Mouse (Mus musculus) kidney, embryonic 14.5 days (tissue): ENCODE measurements around the gene Gbp8. TPM values are rescaled to one million over a fixed set of nuclear protein-coding genes. Genes with fewer than 3 reads are reported as not detected.

Experiments used
- ATAC-seq: fragments of 200-750 bp; cut with Nextera tagmentation; 2 replicates; pipeline ENCODE4 v1.8.0; 2017; ENCODE audit warnings: moderate number of reproducible peaks, mild to moderate bottlenecking, moderate TSS enrichment, moderate library complexity; ENCODE audit not compliant: low FRiP score, low TSS enrichment
- H3K27ac ChIP-seq: fragments of 300-500 bp; sonication (generic); 2 replicates; pipeline ENCODE4 v1.5.1; 2014; ENCODE audit warnings: low read depth, mild to moderate bottlenecking, low read length, moderate library complexity, mixed read lengths
- H3K27me3 ChIP-seq: fragments of 300-500 bp; sonication (generic); 2 replicates; pipeline ENCODE4 v1.6.1; 2014; ENCODE audit warnings: mild to moderate bottlenecking, low read length; ENCODE audit not compliant: control insufficient read depth, insufficient read depth
- H3K36me3 ChIP-seq: fragments of 300-500 bp; sonication (generic); 2 replicates; pipeline ENCODE4 v1.6.1; 2014; ENCODE audit warnings: low read length, mixed read lengths; ENCODE audit not compliant: control insufficient read depth, insufficient read depth
- H3K4me1 ChIP-seq: fragments of 300-500 bp; sonication (generic); 2 replicates; pipeline ENCODE4 v1.6.1; 2014; ENCODE audit warnings: low read length, mixed read lengths; ENCODE audit not compliant: control insufficient read depth, insufficient read depth
- H3K4me2 ChIP-seq: fragments of 300-500 bp; sonication (generic); replicated peaks from 2 replicates; pipeline ENCODE4 v1.6.1; 2014; ENCODE audit warnings: low read depth, mild to moderate bottlenecking, low read length
- H3K4me3 ChIP-seq: fragments of 300-500 bp; sonication (generic); 2 replicates; pipeline ENCODE4 v1.5.1; 2014; ENCODE audit warnings: mild to moderate bottlenecking, low read length
- H3K9ac ChIP-seq: fragments of 300-500 bp; sonication (generic); 2 replicates; pipeline ENCODE4 v1.6.1; 2014; ENCODE audit warnings: low read depth, mild to moderate bottlenecking, low read length, moderate library complexity
- H3K9me3 ChIP-seq: fragments of 300-500 bp; sonication (generic); 2 replicates; pipeline ENCODE4 v1.6.1; 2016; ENCODE audit warnings: low read length; ENCODE audit not compliant: control insufficient read depth
- WGBS: fragments of 180-500 bp; shearing (Covaris S2); extraction: QIAGEN DNeasy Blood & Tissue Kit; methylation state at CpG from one replicate; pipeline ENCODE4 v1.1.7; 2014; 5-methylcytosine and 5-hydroxymethylcytosine counted together
- polyA plus RNA-seq: library from polyadenylated mRNA; unstranded; fragments of >200 nt; fragmentation: Nextera tagmentation; extraction: Ambion mirVana; gene quantifications from 2 replicates; pipeline ENCODE4 v1.2.1, GENCODE M21; 2014

Gene Gbp8
- polyA plus RNA-seq, 1 experiment from 2014 or later, result 0.39 TPM

GRCm38 (mm10) chr5:105011570-105011969, 127.8 kb downstream of the Gbp8 start:
- H3K9me3 ChIP-seq, result peaks cover 3% of the 10 kb centered on the region; the same call in 1 of the 2 replicates
- H3K27me3 ChIP-seq, result no peaks in the 10 kb centered on the region
- no peak overlapping the region for H3K9ac ChIP-seq
- no peaks in the 10 kb centered on the region for H3K36me3 ChIP-seq
- no peak overlapping the region for H3K27ac ChIP-seq
- WGBS, result 88% methylated on average over 4 of the region's 4 CpGs
- no peak for ATAC-seq
- H3K4me1 ChIP-seq, result no peaks in the 10 kb centered on the region
- no peak overlapping the region for H3K4me3 ChIP-seq
- H3K4me2 ChIP-seq, result no peak overlapping the region

GRCm38 (mm10) chr5:105010376-105010775, 129.0 kb downstream of the Gbp8 start:
- H3K27ac ChIP-seq, result no peak overlapping the region
- no peaks in the 10 kb centered on the region for H3K4me1 ChIP-seq
- no peak overlapping the region for H3K9ac ChIP-seq
- H3K27me3 ChIP-seq, result no peaks in the 10 kb centered on the region
- peaks cover 3% of the 10 kb centered on the region; the same call in 1 of the 2 replicates for H3K9me3 ChIP-seq
- no peak for ATAC-seq
- no peak overlapping the region for H3K4me3 ChIP-seq
- H3K36me3 ChIP-seq, result no peaks in the 10 kb centered on the region
- no peak overlapping the region for H3K4me2 ChIP-seq

GRCm38 (mm10) chr5:104989411-104989810, 149.9 kb downstream of the Gbp8 start:
- ATAC-seq, result no peak
- H3K9me3 ChIP-seq, result no peaks in the 10 kb centered on the region
- no peak overlapping the region for H3K4me2 ChIP-seq
- no peak overlapping the region for H3K9ac ChIP-seq
- H3K4me1 ChIP-seq, result no peaks in the 10 kb centered on the region
- WGBS, result 80% methylated on average over 2 of the region's 2 CpGs
- no peaks in the 10 kb centered on the region for H3K27me3 ChIP-seq
- no peaks in the 10 kb centered on the region for H3K36me3 ChIP-seq
- H3K4me3 ChIP-seq, result no peak overlapping the region
- no peak overlapping the region for H3K27ac ChIP-seq

- H3K4me1 ChIP-seq, result no peaks in the 10 kb centered on the region
- no peak overlapping the region for H3K4me3 ChIP-seq
- ATAC-seq, result no peak
- H3K27me3 ChIP-seq, result no peaks in the 10 kb centered on the region
- H3K9me3 ChIP-seq, result no peaks in the 10 kb centered on the region
- no peaks in the 10 kb centered on the region for H3K36me3 ChIP-seq
- no peak overlapping the region for H3K4me2 ChIP-seq
- 50% methylated on average over 2 of the region's 2 CpGs for WGBS
- H3K9ac ChIP-seq, result no peak overlapping the region
- H3K27ac ChIP-seq, result no peak overlapping the region
Observed at GRCm38 (mm10) chr5:104988000-104988399, 151.3 kb downstream of the Gbp8 start.

GRCm38 (mm10) chr5:104986706-104987105, 152.6 kb downstream of the Gbp8 start:
- no peak overlapping the region for H3K4me3 ChIP-seq
- no peaks in the 10 kb centered on the region for H3K4me1 ChIP-seq
- no peaks in the 10 kb centered on the region for H3K27me3 ChIP-seq
- no peak overlapping the region for H3K4me2 ChIP-seq
- no peak for ATAC-seq
- H3K36me3 ChIP-seq, result no peaks in the 10 kb centered on the region
- no peak overlapping the region for H3K9ac ChIP-seq
- no peaks in the 10 kb centered on the region for H3K9me3 ChIP-seq
- no peak overlapping the region for H3K27ac ChIP-seq
- 61% methylated on average over 1 of the region's 1 CpGs for WGBS

GRCm38 (mm10) chr5:104982535-104982934, 156.8 kb downstream of the Gbp8 start, which contains the start of gene Abcg3:
Gene Abcg3 (minus strand): TSS chr5:104982718.
- Histone ChIP-seq H3K27ac (no peak within 1 kb of the TSS), H3K27me3 (no peaks in the 10 kb centered on the region), H3K4me2 (peak within 1 kb of the TSS; percentile 34), H3K9me3 (no peaks in the 10 kb centered on the region), H3K9ac (peak within 1 kb of the TSS; percentile 34; the same call in 1 of the 2 replicates), H3K4me1 (no peaks in the 10 kb centered on the region), H3K4me3 (peak within 1 kb of the TSS; percentile 16), H3K36me3 (no peaks in the 10 kb centered on the region)
- ATAC-seq, result peak; percentile 35; the same call in 1 of the 2 replicates
- 23% methylated on average over 12 of the region's 12 CpGs for WGBS

GRCm38 (mm10) chr5:104979040-104979513, 160.3 kb downstream of the Gbp8 start:
- ATAC-seq, result no peak
- WGBS, result 54% methylated on average over 2 of the region's 2 CpGs

More at GRCm38 (mm10) chr5:104979040-104979513, 160.3 kb downstream of the Gbp8 start:
- H3K4me2 ChIP-seq, result no peak overlapping the region
- no peaks in the 10 kb centered on the region for H3K36me3 ChIP-seq
- H3K9me3 ChIP-seq, result no peaks in the 10 kb centered on the region
- no peak overlapping the region for H3K4me3 ChIP-seq
- no peaks in the 10 kb centered on the region for H3K27me3 ChIP-seq
- no peak overlapping the region for H3K9ac ChIP-seq
- H3K27ac ChIP-seq, result no peak overlapping the region
- H3K4me1 ChIP-seq, result no peaks in the 10 kb centered on the region

Other genes starting within 250 kb of the Gbp8 start
- 0.94 and 0.95 TPM in 2 replicates for gene Abcg3, start 156.8 kb downstream of the Gbp8 start, polyA plus RNA-seq
- gene Gbp9, start within 50 bp of the Gbp8 start, polyA plus RNA-seq, result 0.76 and 2.1 TPM in 2 replicates
- 0.24 and 0.31 TPM in 2 replicates for gene Gbp4, start within 50 bp of the Gbp8 start, polyA plus RNA-seq
- not detected in 2 replicates for gene Gbp10, start 100.0 kb upstream of the Gbp8 start, polyA plus RNA-seq
- gene Gm43302, start 154.2 kb upstream of the Gbp8 start, polyA plus RNA-seq, result not detected in 2 replicates
- gene Gbp6, start 154.2 kb upstream of the Gbp8 start, polyA plus RNA-seq, result 0.26 and 0.27 TPM in 2 replicates